ENCODE assay signal across 20 mouse cellular contexts in genomic region chr12:53536816-53537215, GRCm38 (mm10).
"Had no signal": no experiment of that assay in that cellular context is flagged by ENCODE, and none has a peak within 500 bp of the region (broad histone marks: within the 10 kb centered on the region; RNA-seq: fewer than 3 reads in every experiment).

No protein-coding gene starts in this region.

- DNase-seq: kidney, adult 18-20 months; kidney, adult 9 months; kidney, postnatal 25 days; layer of hippocampus, postnatal 36 days; liver, embryonic 13.5 days; lung, embryonic 14.5 days; midbrain, embryonic 14.5 days; right cerebral cortex, adult 18-20 months; right cerebral cortex, postnatal 14 days; right cerebral cortex, postnatal 4 days; thymus, adult 2 months; thymus, postnatal 14 days; thymus, postnatal 4 days had no signal

- H3K27ac ChIP-seq: kidney, postnatal 0 days; layer of hippocampus, adult 2 months; left cerebral cortex, adult 2 months; liver, embryonic 13.5 days; macrophage; stomach, postnatal 0 days had no signal

- H3K27me3 ChIP-seq: liver, embryonic 13.5 days had no signal

- H3K4me3 ChIP-seq: layer of hippocampus, adult 2 months; left cerebral cortex, adult 2 months; liver, embryonic 13.5 days had no signal

- H3K4me2 ChIP-seq: liver, embryonic 13.5 days; lung, embryonic 14.5 days; midbrain, embryonic 11.5 days had no signal

- H3K9ac ChIP-seq: liver, embryonic 13.5 days; lung, embryonic 14.5 days had no signal

- H3K36me3 ChIP-seq: liver, embryonic 13.5 days had no signal

- H3K4me1 ChIP-seq: liver, embryonic 13.5 days had no signal

- ATAC-seq: lung, postnatal 0 days had no signal

- H3K9me3 ChIP-seq: liver, embryonic 13.5 days had no signal
